Mouse (Mus musculus) brain, embryonic 14.5 days (tissue): ENCODE results near the gene Map3k19.

ENCODE experiments used
- CTCF ChIP-seq: fragments of 200-500 bp; IDR thresholded peaks from 2 replicates; pipeline ENCODE4 v1.5.1; 2012; ENCODE audit warnings: inconsistent platforms, mild to moderate bottlenecking, moderate library complexity, borderline replicate concordance; ENCODE audit not compliant: insufficient read depth, insufficient read length; ENCODE audit errors: extremely low read depth
- POLR2A ChIP-seq: fragments of 200-500 bp; IDR thresholded peaks from 2 replicates; pipeline ENCODE4 v1.6.1; 2012; ENCODE audit warnings: mild to moderate bottlenecking, inconsistent platforms, borderline replicate concordance; ENCODE audit not compliant: poor library complexity, insufficient read depth, insufficient read length, severe bottlenecking; ENCODE audit errors: extremely low read depth

- TF ChIP-seq CTCF (no peak), POLR2A (no peak)
Measured at GRCm38 (mm10) chr1:127869276-127869675, 14.4 kb upstream of the Map3k19 start.
